Mouse (Mus musculus) ZHBTc4 (cell line): Measurements from ENCODE around the gene Tspan18.

ENCODE experiments used
- DNase-seq: peaks from one replicate; pipeline ENCODE4 v3.0.0-alpha.2; 2011; ENCODE audit warnings: low read depth, low spot score

Gene Tspan18

DNA sequence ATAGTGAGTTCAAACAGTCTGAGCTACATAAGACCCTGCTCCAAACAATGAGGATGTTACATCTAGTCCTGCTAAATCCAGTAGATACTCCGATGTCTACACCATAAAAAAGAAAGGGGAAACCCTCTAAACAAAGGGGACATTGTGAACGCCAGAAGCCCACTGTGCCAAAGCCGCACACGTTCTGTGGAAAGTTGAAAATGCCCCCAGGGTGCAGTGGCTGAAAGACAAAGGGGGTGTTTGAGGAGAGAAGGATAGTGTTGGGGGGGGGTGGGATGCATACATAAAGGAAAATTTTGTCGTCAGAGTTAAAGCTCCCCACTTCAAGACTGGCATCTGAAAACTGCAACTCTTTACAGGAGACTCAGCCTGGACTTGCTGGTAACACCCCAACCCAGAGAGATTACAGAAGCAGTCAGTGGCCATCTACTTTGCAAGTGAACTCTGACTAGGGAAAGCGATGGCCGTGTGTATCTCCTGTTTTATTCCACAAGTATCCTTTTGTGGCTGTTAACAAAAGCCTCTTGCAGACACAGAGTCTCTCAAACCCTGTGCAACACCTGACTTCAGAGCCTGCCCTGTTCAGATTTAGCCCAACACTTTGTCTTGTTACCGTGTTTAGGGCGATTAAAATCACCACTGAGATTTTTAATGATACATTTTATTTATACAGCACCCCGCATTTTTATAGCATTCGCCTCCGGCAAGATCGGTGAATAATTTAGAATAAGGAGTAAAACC is 42.9 kb downstream of the Tspan18 start:
- peak; percentile 10 for DNase-seq

DNA sequence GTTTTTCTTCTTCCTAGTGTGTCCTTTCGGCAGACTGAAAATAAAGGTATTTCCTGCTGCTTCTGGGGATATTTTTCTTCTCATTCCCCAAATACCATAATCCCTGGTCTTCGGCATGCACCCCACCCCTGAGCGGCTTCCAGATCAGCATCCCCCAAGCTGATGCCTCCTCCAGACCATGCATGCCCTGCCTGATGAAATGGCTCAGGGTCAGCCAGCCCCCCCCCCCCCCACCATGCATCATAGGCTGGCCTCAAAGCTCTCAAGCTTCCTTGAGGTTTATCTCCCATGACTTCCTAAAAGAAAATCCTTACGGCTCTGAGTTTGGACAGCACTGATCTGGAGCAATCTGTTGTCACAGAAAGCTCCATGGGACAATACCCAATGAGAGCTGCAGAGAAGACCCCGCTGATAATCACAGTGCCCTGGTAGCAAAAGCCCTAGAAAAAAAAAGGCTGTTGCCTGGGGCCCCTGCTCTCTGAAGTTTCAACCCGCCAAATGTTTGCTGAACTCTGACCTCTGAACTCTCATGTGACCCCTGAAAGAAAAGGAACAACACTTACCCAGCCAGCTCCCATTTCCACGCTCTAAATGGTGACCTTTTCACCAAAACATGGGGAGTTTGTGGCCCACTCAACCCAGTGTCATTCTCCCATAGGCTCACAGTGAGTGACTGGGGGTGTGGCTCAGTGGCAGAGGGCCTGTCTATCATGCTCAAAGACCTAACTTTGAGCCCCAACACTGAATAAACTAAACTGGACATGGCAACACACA is 43.8 kb downstream of the Tspan18 start:
- DNase-seq, result no peak

- DNase-seq, result no peak
Measured at GRCm38 (mm10) chr2:93289161-93289560, 45.1 kb downstream of the Tspan18 start.

GRCm38 (mm10) chr2:93287348-93287747 is 47.0 kb downstream of the Tspan18 start:
- DNase-seq, result no peak

DNA sequence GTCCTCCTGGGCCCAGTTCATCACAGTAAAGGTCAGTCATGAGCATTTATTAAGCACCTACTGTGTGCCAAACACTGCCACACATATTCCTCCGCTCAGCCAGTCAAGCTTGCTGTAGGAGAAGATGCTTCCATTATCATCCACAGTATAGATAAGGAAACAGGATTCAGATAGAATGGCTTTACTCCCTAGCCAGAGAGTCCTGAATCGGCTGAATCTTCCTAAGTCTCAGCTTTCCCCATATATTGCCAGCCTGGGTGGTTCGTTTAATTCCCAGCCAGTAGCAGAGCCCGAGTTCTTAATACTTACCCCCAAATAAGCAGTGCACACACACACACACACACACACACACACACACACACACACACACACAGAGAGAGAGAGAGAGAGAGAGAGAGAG is 47.6 kb downstream of the Tspan18 start:
- DNase-seq, result no peak

- DNase-seq, result no peak
Measured at GRCm38 (mm10) chr2:93286321-93286720, 48.0 kb downstream of the Tspan18 start.

DNA sequence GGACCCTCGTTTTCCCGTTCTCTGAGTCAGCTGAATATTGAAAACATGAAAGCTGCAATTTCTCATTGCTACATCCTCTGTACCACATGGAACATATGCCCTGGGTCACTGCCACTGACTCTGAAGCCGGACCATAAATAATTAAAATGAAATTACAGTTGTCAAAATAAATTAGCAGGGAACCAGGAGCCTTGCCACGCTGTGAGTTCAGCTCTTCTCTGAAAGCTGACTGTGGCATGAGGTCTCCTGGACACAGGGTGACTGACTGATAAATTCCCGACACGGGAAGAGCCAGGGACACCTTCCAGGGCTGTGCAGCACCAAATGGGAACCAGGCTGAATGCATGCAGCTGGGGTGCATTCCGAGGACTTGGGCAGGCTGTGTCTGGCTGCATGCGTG is 48.5 kb downstream of the Tspan18 start:
- DNase-seq, result no peak

- DNase-seq, result no peak
Measured at GRCm38 (mm10) chr2:93284625-93285024, 49.7 kb downstream of the Tspan18 start.

GRCm38 (mm10) chr2:93283481-93284293 is 50.6 kb downstream of the Tspan18 start:
- no peak for DNase-seq

DNA sequence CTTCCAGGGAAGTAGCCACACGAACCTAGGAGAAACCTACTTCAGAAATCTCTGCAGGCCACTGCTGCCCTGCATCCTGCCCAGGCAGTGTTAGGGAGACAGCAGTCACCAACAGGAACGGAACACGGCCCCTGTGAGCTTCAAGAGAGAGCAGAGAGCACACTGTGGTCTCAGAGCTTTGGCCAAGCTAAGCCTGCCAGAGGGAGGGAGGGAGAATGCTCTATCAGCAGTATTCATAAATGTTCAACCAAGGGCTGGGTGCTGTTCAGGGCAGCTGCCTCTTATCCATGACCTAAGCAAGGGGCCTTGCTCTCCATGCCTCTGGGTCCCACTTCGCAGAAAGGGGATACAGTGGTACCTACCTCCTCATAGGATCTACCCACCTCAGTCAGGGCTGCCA is 51.7 kb downstream of the Tspan18 start:
- no peak for DNase-seq

DNA sequence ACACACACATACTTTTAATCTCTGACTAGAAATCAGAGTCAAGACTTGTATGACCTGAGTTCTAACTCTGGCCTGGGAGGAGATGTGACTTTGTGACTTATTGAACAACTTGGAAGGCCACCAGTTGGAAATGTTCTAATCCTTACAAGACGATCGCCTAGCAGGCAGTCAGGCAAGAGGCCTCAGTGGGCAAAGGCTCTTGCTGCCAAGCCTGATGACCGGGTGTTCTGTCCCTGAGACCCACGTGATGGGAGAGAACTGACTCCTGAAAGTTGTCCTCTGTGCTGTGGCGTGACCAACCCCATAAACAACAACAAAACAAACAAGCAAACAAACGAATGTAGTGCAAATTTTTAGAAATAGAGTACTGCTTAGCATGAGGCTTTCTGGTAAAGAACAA is 52.8 kb downstream of the Tspan18 start:
- DNase-seq, result no peak

- no peak for DNase-seq
Measured at GRCm38 (mm10) chr2:93280117-93280620, 54.1 kb downstream of the Tspan18 start.

- DNase-seq, result no peak
Measured at GRCm38 (mm10) chr2:93278181-93278975, 55.9 kb downstream of the Tspan18 start.

DNA sequence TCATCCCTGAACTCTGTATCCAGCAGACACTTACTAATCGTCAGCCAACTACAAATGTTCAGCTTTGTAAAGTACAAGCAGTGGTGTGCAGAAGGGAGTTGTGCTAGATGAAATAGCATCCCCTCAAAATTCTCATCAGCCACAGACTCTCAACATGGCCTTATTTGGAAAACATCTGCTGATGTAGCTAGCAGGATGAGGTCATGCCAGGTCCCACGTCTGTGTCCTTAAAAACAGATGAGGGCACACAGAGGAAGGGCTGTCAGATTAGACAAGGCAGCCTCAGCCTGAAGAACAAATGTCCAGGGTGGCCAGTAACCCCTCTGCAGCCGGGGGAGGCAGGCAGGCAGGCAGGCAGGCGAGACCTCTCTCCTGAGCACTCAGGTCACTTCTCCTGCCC is 56.8 kb downstream of the Tspan18 start:
- DNase-seq, result no peak

DNA sequence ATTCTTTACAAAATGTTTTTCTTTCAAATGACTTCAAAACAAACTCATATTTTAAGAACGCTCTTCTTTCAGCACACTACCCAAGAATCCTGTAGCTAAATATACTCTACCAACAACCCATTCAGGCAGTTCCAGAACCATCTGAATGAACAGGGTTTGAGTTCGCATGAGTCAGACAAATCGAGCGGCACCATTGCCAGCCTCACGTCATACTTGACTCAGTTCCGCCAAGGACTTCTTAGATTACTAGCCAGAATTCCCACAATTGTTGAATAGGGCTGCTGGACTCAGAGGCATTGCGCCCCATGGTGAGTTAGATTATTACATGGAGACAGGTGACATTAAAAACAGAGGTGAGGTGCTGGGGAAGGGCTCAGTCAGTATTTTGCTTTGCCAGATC is 58.3 kb downstream of the Tspan18 start:
- DNase-seq, result no peak

DNA sequence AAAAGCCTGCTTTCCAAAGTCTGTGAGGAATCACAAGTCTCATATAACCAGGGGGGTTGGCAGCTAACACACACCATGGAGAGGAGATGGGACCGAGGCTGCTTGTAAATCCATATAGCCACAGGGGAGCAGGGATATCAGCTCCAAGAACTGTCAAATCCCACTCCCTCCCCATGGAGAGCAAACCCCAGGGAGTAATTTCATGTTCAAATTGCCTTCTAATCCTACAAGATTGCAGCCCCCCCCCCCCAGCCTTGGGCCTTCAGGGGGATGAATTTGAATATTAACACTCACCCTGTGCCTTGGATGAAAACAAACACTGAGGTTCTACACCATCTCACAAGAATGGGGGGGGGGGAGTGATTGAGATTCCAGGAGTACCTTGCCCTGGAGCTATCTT is 60.4 kb downstream of the Tspan18 start:
- no peak for DNase-seq

GRCm38 (mm10) chr2:93270083-93270482 is 64.2 kb downstream of the Tspan18 start:
- DNase-seq, result no peak

DNA sequence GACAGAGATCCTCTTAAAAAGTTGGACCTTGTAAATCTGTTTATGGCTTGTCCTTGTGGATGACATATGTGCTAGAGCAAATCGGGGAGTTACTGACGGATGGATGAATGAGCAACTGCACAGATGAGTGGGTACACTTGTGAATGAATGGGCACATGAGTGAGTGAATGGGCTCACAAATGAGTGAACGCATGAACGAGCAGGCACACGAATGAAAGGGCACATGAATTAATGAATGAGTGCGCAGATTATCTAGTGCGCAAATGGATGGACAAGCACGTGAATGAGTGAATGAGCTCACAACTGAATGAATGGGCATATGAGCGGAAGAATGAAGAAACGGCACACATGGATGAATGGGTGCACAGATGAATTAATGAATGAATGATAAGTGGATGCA is 64.7 kb downstream of the Tspan18 start:
- no peak for DNase-seq

GRCm38 (mm10) chr2:93268711-93269270 is 65.5 kb downstream of the Tspan18 start:
- DNase-seq, result no peak

GRCm38 (mm10) chr2:93267791-93268190 is 66.5 kb downstream of the Tspan18 start:
- DNase-seq, result no peak
